In the genomic region with DNA sequence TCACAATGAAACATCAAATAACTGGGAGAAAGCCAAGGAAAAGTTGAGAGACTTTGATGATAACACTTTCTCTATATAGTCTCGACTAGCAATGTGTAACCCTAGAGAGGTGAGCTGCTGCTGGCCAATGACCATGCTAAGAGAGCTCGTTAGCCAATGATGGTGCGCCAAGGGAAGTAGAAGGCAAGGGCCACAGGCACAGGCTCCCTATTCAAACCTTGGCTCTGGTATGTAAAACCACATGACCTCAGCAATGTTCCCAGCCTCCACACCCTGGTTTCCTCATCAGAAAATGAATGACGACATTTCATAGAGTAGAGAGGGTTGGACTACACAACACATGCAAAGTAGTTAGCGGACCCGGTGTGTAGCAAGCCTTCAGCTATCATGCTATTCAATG, we compare ENCODE assay signal across 26 mouse cellular contexts.
"Had no signal": no experiment of that assay in that cellular context is flagged by ENCODE, and none has a peak within 500 bp of the region (broad histone marks: within the 10 kb centered on the region; RNA-seq: fewer than 3 reads in every experiment).

No protein-coding gene starts in this region.

- ATAC-seq: hindbrain, embryonic 16.5 days; inflammation-experienced regulatory T-cells, adult 6 months; intestine, embryonic 15.5 days; intestine, postnatal 0 days had no signal

- H3K27ac ChIP-seq: heart, embryonic 13.5 days; heart, embryonic 15.5 days; hindbrain, embryonic 10.5 days; hindbrain, embryonic 12.5 days; hindbrain, embryonic 14.5 days; intestine, embryonic 15.5 days; limb, embryonic 12.5 days; liver, embryonic 13.5 days had no signal

- H3K4me3 ChIP-seq: heart, embryonic 13.5 days; heart, embryonic 15.5 days; hindbrain, embryonic 10.5 days; hindbrain, embryonic 12.5 days; intestine, embryonic 15.5 days; limb, embryonic 12.5 days; liver, embryonic 13.5 days had no signal

- H3K4me2 ChIP-seq: heart, embryonic 11.5 days; heart, embryonic 13.5 days; heart, embryonic 15.5 days; hindbrain, embryonic 12.5 days; hindbrain, embryonic 14.5 days; intestine, embryonic 15.5 days; limb, embryonic 12.5 days; liver, embryonic 11.5 days; liver, embryonic 13.5 days had no signal

- H3K36me3 ChIP-seq: heart, embryonic 13.5 days; heart, embryonic 15.5 days; hindbrain, embryonic 10.5 days; hindbrain, embryonic 12.5 days; intestine, embryonic 15.5 days; limb, embryonic 12.5 days; liver, embryonic 13.5 days had no signal

- H3K27me3 ChIP-seq: heart, embryonic 15.5 days; hindbrain, embryonic 12.5 days; intestine, embryonic 15.5 days; limb, embryonic 12.5 days; liver, embryonic 13.5 days had no signal

- H3K4me1 ChIP-seq: heart, embryonic 13.5 days; hindbrain, embryonic 10.5 days; hindbrain, embryonic 12.5 days; intestine, embryonic 15.5 days; limb, embryonic 12.5 days; liver, embryonic 13.5 days had no signal

- DNase-seq: gastrocnemius, postnatal 14 days; gastrocnemius, postnatal 36 days; heart, adult 18-20 months; heart, postnatal 4 days; kidney, adult 18-20 months; kidney, adult 8-10 months; kidney, postnatal 10 days; kidney, postnatal 25 days; kidney, postnatal 4 days; layer of hippocampus, adult 9-11 months; layer of hippocampus, postnatal 36 days; left cerebral cortex, postnatal 4 days; liver; liver, embryonic 13.5 days had no signal

- H3K9me3 ChIP-seq: heart, embryonic 13.5 days; heart, embryonic 15.5 days; hindbrain, embryonic 10.5 days; hindbrain, embryonic 12.5 days; intestine, embryonic 15.5 days; limb, embryonic 12.5 days; liver, embryonic 13.5 days had no signal

- H3K9ac ChIP-seq: heart, embryonic 13.5 days; heart, embryonic 15.5 days; hindbrain, embryonic 12.5 days; hindbrain, embryonic 14.5 days; intestine, embryonic 15.5 days; limb, embryonic 12.5 days; liver, embryonic 13.5 days had no signal
